14 mouse cellular contexts compared by ENCODE assay signal in genomic region chr6:31115566-31115965, GRCm38 (mm10).
DNase-seq lines count a peak whose midpoint lies in the region; ATAC-seq and TF ChIP-seq lines count a peak whose summit lies in the region.
"Had no signal": no experiment of that assay in that cellular context is flagged by ENCODE, and none has a peak within 500 bp of the region (broad histone marks: within the 10 kb centered on the region; RNA-seq: fewer than 3 reads in every experiment).

No protein-coding gene starts in this region.

- no peaks in the 10 kb centered on the region for H3K36me3 ChIP-seq in heart, embryonic 15.5 days
- peaks cover 5% of the 10 kb centered on the region; the same call in 1 of the 2 replicates for H3K36me3 ChIP-seq in spleen, adult 2 months (ENCODE audit: control insufficient read depth, insufficient read depth, low read length)
- H3K36me3 ChIP-seq in small intestine, adult 2 months (ENCODE audit: control insufficient read depth, insufficient read depth, low read length): peaks cover 6% of the 10 kb centered on the region
- H3K36me3 ChIP-seq: limb, embryonic 13.5 days had no signal

- intact Hi-C loops in heart, postnatal 14 days (cut with DNase I): no loop called here

- no peak for ATAC-seq in heart, embryonic 15.5 days (replicated peaks; ENCODE audit: insufficient number of reproducible peaks, insufficient read depth, low FRiP score, low read depth)
- ATAC-seq: forebrain, embryonic 13.5 days had no signal

- no peak overlapping the region for H3K9ac ChIP-seq in heart, embryonic 15.5 days
- H3K9ac ChIP-seq: forebrain, embryonic 13.5 days; hindbrain, embryonic 14.5 days; limb, embryonic 13.5 days had no signal

- TF ChIP-seq CTCF in spleen, adult 2 months (IDR thresholded peaks at IDR 0.05; ENCODE audit: extremely low read depth, insufficient read depth, insufficient read length, insufficient replicate concordance): no peak
- TF ChIP-seq CTCF in small intestine, adult 2 months (IDR thresholded peaks at IDR 0.05; ENCODE audit: extremely low read depth, insufficient read length, insufficient replicate concordance, low read depth, low read length): no peak

- no peak for DNase-seq in heart, postnatal 14 days
- DNase-seq in spleen, adult 2 months (ENCODE audit: low read depth in 1 of 2, low spot score in 2 of 2): no peak
- DNase-seq in spleen, adult 12 weeks (ENCODE audit: low spot score): no peak
- DNase-seq in induced T-regulatory cell, adult 2 months (ENCODE audit: low read depth): peak; percentile 42
- DNase-seq in Muller cell, postnatal 12 days (ENCODE audit: inconsistent ontology term): no peak
- no peak for DNase-seq in adipocyte (ENCODE audit: low spot score)
- DNase-seq: adrenal gland, postnatal 14 days; cerebellum, postnatal 36 days; right cerebral cortex, postnatal 4 days had no signal

- peak overlapping the region; percentile 68; the same call in 1 of the 2 replicates for H3K27ac ChIP-seq in heart, embryonic 15.5 days
- peak overlapping the region; percentile 69 for H3K27ac ChIP-seq in spleen, adult 2 months (ENCODE audit: insufficient read depth, low read length)
- H3K27ac ChIP-seq in small intestine, adult 2 months (ENCODE audit: insufficient read depth, low read depth, low read length): peak overlapping the region; percentile 31
- H3K27ac ChIP-seq: forebrain, embryonic 13.5 days; hindbrain, embryonic 14.5 days; limb, embryonic 13.5 days had no signal

- H3K9me3 ChIP-seq in heart, embryonic 15.5 days (replicated peaks): no peaks in the 10 kb centered on the region
- H3K9me3 ChIP-seq: forebrain, embryonic 13.5 days; limb, embryonic 13.5 days had no signal

- peak overlapping the region; percentile 34; the same call in 1 of the 2 replicates for H3K4me2 ChIP-seq in heart, embryonic 15.5 days
- H3K4me2 ChIP-seq: forebrain, embryonic 13.5 days; hindbrain, embryonic 14.5 days; limb, embryonic 13.5 days had no signal

- TF ChIP-seq POLR2A in spleen, adult 2 months (IDR thresholded peaks at IDR 0.05; ENCODE audit: low read depth, low read length): no peak
- no peak for TF ChIP-seq POLR2A in small intestine, adult 2 months (IDR thresholded peaks at IDR 0.05; ENCODE audit: low read depth, low read length)

- no peak overlapping the region for H3K4me3 ChIP-seq in heart, embryonic 15.5 days
- H3K4me3 ChIP-seq in spleen, adult 2 months (ENCODE audit: extremely low read depth, insufficient read depth, insufficient read length): no peak overlapping the region
- H3K4me3 ChIP-seq in small intestine, adult 2 months (ENCODE audit: low read depth, low read length): no peak overlapping the region
- H3K4me3 ChIP-seq: forebrain, embryonic 13.5 days; limb, embryonic 13.5 days had no signal

- 74% methylated on average over 4 of the region's 4 CpGs for WGBS in heart, embryonic 15.5 days
- WGBS in spleen, adult 2 months: 76% methylated on average over 4 of the region's 4 CpGs
- 54% methylated on average over 4 of the region's 4 CpGs for WGBS in small intestine, adult 2 months

- H3K27me3 ChIP-seq in heart, embryonic 15.5 days: no peaks in the 10 kb centered on the region
- no peaks in the 10 kb centered on the region for H3K27me3 ChIP-seq in spleen, adult 2 months (ENCODE audit: control insufficient read depth, insufficient read depth, low read length)
- no peaks in the 10 kb centered on the region for H3K27me3 ChIP-seq in small intestine, adult 2 months (ENCODE audit: control insufficient read depth, insufficient read depth, low read length)
- H3K27me3 ChIP-seq: forebrain, embryonic 13.5 days; limb, embryonic 13.5 days had no signal

- peaks cover 38% of the 10 kb centered on the region for H3K4me1 ChIP-seq in heart, embryonic 15.5 days (replicated peaks)
- peaks cover 24% of the 10 kb centered on the region for H3K4me1 ChIP-seq in spleen, adult 2 months (ENCODE audit: control insufficient read depth, insufficient read depth, insufficient read length)
- peaks cover 32% of the 10 kb centered on the region for H3K4me1 ChIP-seq in small intestine, adult 2 months (ENCODE audit: control insufficient read depth, insufficient read depth, insufficient read length, low read length)
